Mouse (Mus musculus) A20 (cell line): ENCODE measurements around the gene Bex6.

Experiments used
- DNase-seq: peaks from one replicate; pipeline ENCODE4 v3.0.0-alpha.2; 2011; ENCODE audit warnings: low read depth, low spot score

The Bex6 gene

DNA sequence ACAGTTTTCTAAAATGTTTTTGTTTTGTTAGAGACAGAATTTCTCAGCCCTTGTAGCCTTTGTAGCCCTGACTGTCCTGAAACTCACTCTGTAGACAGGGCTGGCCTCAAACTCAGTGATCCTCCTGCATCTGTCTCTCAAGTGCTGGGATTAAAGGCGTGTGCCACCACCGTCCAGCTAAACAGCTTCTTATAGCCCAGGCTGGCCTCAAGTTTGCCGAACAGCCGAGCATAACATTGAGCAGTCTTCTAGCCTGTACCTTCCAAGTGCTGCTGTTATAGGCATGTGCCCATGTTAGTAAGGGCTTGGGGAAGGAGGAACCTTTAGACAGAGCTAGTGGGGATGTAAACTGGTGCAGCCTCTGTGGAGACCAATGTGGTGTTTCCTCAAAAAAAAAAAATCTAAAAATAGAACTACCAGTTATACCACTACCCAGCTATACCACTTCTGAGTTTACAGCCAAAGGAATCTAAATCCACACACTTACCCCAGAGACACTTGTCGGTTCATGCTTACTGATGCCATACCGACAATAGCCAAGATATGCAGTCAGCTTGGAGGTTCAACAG lies at the start of gene Bex6:
Gene Bex6 (plus strand): TSS at position 491 of the 569 bp plus-strand sequence.
- no peak for DNase-seq

DNA sequence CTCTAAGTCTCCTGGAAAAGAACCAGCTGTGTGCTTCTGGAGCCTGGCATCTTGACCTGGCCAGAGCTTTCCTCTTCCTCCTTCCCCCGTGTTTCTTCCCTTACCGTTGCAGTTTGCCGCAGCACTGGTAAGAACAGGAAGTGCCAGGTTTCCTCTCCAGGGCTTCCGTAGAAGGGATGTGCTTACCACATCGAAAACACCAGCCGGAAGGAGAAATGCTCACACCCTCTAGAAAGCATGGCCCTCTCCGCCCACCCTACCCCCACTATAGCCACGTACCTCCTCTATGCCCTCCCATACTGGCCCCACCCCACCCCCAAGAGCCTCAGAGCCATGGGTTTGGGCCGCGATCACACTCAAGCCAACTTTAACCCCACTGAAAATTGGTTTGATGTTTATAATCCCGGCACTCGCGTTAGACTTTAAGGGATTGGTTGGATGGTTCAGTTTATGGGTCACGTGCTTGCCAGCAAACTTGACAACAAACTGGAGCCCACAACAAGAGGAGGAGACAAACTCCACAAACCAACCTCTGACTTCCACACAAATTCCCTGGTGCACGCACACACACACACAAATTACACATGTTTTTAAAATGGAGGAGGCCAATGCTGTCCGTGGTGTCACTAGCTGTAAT lies 49.3 kb upstream of the Bex6 start:
- no peak for DNase-seq

DNA sequence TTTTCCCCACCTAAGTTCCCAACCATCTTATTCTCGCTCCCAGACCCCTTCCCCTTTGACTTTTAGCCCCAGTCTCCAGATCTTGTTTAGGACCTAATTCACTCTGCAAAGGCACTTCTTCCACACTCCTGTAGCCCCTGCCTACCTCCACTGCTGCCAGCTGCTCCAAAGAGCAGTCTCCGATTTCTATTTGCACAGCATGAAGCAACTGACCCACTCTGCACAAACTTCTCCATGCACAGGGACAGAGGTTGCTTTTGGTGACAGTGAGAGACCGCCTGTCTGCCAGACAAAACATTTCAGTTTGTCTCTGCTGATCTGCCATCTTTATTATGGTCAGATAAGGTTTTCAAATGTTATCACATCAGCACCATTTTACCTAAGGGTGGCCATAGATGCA lies 46.5 kb upstream of the Bex6 start:
- DNase-seq: no peak

DNA sequence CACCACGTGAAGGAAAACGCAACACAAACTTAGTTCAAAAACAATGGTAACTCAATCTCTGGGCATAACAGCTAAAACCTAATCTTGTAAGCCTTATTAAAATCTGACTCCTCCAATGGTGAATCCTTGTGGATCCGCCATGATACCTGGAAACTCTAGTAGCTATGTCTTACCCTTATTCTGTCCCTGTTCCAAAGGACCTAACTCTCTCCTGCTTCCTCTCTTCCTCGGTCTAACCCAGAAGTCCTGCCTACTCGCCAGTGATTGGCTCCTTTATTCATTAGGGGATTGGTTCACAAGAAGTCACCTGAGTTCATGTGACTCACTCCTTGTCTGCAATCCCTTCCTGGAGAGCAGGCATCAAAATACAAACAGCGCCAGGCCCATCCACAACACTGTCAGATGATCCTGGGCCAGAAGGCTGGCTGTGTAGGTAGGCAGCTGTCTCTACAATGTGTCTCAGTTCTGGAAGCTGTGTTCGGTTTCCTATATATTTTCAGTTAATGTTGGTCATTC lies 43.7 kb upstream of the Bex6 start:
- DNase-seq: no peak

DNA sequence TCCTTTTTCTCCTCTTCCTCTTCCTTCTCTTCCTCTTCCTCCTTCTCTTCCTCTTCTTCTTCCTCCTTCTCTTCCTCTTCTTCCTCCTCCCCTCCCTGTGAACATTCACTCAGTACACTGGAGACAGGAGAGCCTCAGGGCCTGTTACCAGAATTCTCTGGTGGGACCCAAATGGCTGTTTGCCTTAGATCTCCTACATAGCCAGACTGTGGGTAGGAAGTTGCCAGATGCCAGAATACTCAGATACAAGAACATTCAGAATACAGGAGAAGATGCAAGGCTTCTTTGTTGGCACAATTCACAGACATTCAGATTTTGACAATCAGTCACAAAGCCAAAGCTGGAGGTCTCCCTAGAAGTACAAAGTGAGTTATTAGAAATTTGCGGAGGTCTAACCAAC lies 40.7 kb upstream of the Bex6 start:
- no peak for DNase-seq

DNA sequence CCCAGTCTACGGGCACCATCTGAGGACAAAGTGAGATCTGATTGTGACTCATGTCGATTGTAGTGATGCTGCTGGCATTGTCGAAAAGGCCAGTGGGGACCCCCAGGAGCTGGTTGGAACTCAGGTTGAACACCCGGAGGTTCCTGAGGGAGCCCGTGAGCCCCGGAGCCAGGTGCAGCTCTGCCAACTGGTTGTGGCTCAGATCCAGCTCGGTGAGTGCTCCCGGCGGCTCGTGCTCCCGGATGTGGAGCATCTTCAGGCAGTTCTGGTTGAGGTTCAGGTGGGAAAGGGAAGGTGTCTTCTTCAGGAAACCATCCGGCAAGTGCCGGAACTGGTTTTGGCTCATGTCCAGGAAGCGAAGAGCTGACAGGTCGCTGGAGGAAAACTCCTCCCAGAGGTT lies 35.9 kb upstream of the Bex6 start:
- no peak for DNase-seq

DNA sequence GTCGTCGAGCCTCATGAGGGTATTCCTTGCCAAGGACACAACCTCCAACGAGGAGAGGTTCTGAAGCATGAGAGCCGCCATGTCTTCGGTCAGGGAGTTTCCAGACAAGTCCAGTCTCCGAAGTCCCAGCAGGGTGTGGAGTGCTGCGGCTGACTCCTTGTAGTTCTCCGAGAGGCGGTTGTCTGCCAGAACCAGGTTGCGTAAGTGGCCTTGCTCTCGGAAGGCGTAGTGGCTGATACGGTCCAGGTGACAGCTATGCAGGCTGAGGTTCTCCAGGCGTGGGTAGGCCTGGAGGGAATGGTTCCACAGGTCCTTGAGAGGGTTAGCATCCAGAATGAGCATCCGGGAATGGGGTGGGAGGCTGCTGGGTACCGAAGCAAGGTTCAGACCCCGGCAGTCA lies 35.0 kb upstream of the Bex6 start:
- no peak for DNase-seq

DNA sequence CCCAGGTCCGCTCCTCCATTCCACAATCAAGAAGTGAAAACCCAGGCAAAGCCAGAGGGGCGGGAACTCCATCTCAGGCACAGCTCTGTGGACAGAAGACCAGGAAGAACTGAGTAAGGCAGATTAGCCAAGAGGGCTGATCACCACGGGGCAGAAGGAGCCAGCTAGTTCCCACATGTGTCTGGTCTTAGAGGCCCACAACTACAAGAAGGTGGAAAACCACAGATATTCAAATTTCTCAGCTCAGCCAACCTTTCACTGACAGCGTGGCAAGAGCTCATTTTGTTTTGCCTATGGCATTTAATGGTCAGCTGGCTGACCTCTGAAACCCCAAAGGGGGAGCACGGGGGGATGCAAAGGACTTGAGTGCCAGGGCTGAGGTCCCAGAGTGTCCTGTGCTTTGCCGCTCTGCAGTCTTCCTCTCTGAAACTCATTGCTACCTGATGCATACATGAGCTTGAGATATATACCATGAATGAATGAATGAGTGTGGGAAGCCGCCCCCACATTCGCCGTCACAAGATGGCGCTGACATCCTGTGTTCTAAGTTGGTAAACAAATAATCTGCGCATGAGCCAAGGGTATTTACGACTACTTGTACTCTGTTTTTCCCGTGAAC lies 31.9 kb upstream of the Bex6 start:
- no peak for DNase-seq

DNA sequence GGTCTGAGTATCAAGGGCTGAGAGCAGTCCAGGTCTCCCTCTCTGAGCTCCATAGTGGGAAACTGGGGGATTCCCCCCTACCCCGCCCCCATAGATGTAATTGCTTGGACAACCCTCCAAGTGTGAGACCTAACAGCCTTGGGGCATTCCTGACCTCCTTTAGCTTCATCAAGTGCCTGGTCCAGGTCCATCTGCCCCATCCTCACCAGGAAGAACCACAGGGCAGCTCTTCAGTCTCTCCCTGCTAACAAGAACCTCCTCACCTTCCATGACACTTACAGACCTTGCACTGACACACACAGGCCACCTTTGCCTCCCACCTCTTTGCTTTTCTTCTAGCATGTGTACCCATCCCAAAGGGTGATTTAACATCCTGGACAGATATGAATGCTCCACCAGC lies 25.6 kb upstream of the Bex6 start:
- DNase-seq: no peak

DNA sequence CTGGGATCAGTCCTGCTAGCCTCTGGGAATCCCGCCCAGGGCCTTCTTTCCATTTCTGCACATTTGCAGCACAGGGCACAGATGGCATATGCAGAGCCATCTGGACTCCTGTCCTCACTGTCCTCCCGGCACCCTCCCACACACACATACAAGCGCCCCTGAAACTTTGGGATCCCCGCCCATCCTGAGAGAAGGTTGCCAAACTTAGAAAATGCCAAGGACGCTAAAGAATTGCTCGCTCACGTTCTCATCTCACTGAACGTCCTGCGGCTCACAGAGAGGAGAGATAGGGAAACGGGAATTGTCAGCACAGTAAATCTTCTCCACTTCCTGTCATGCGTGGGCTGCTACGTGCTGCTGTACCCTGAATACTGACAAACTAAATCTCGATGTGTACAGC lies 25.2 kb upstream of the Bex6 start:
- no peak for DNase-seq

DNA sequence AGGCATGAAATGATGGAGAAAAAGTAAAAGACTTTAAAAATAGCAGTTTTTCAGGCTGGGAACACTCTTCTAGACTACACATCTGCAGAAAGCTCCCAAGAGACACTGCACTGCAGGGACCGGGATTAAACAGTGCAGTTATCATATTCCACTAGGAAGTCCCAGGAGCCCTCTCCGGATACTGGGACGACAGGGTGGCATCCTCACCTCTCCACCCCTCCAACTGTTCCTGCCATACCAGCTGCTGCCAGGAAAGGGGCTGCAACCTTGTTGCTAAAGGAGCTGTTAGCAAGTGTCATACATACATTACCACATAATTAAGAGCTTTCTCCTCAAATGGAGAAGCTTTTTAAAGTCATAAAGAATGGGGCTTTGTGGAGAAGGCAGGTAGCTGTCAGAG lies 22.9 kb upstream of the Bex6 start:
- no peak for DNase-seq

DNA sequence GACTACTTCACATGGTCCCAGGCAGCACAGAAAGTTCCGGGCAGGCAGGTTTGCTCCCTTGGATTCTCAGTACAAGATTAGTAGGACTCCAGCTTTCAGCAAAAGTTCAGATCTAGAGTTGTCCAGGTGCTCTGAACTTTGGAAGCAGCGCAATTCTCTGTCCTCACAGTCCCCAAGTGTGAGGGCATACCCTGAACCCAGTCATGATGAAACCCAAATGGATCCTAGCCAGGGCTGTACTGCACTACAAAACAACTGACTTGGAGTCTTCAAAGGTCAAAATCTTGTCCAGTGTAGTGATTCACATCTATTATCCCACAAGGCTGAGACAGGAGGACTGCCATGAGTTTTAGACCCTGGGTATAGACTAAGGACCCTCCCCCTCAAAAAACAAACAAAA lies 22.3 kb upstream of the Bex6 start:
- DNase-seq: no peak

DNA sequence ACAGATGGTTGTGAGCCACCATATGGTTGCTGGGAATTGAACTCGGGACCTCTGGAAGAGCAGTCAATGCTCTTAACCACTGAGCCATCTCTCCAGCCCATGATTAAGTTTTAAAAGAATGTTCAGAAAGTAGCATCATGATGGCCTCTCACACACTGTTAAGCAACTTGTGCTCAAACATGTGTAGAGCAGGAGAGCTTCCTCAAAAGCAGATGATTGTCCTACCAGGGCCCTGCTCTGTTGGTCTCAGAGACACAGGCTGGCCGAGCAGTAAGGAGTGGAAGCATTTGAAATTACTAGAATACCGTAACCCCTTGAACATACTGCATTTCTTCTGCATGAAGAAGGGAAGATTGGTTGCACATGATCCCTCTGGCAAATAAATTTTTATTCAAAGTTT lies 20.7 kb upstream of the Bex6 start:
- no peak for DNase-seq

DNA sequence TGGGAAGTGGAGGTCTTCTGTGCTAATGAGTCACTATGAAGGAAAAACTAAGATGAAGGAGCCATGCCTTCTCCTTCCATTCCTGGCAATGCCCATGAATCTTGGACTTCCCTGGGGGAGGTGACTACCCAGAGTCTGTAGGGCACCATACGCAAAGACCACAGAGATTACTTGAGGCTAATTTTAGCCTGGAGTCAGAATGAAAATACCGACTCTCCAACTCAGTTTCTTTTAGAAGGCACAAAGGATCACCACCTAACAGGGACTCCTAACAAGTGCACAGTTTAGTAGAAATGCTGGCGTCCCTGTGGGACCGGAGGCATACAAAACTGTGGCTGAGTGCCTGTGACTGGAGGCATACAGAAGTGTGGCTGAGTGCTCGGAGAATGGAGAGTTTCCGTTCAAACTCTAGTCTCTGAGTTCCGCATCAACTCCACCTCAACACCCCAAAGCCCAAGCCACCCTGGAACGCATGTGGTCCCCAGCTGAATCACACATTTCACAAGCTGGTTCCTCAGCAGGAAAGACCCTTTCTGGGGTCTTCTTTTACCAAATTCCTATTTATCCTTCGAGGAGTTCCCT lies 18.8 kb upstream of the Bex6 start:
- no peak for DNase-seq

DNA sequence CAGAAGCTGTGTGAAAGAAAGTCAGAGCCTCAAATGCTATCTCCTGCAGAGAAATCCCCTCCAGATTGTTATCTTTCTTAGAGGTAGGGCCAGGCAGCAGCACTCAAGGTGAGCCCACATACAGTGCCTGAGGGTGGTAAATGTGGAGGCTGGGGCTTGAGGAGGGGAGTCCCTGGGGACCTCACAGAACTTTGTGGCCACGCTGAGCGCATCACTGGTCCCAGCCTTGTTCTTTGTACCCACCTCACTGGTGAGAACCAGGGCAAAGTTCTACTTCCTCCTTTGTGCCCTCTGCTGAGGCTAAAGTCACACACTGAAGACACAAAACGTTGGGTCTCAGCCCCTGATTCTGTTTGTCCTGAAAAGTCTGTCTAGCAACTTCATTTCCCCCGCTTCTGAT lies 16.2 kb upstream of the Bex6 start:
- peak; percentile 93 for DNase-seq

DNA sequence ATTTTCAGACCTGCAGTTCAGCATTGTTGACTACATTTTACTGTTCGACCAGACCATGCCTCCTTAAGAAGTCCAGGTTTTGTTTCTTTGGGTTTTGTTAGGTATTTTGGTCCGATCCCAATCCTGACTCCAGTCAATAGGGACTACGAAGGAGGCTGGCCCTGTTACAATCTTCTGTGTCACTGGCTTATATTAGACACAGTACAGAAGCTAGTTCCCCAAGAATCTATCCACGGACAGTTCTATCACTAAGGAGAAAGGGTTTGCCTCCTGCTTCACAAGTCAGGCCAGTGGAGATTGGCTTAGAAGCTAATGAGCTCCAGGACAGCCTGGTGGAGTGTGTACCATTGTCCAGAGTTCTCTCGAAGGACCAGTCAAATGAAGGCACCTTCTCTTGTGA lies 15.7 kb upstream of the Bex6 start:
- no peak for DNase-seq

DNA sequence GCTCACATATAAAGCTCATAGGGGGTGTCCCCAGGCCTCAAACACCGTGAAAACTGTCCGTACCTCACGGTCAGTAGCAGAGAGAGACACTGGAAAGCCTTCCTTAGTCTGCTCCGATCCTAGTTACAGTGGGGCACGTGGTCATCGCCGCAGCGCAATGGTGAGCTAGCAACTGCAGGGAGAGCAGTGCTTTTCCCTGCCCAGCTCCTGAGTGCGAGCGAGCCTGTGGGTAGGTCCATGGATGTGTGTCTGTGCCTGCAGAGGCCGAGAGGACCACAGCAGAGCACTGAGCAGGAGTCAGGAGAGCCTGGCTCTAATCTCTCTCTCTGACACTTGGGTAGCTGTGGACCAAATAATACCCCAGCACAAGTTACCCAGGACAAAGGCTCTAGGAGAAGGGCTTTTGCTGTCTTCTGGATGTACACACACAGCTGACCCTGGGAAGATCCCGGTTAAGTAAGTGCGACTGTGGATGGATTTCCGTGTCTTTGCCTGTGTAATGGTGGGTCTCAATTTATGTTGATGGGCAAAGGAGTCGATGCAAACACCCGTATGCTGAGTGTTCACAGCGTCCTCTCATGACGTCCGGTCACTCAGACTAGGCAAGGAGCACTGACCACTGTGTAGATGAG lies 15.1 kb upstream of the Bex6 start:
- peak; percentile 66 for DNase-seq

DNA sequence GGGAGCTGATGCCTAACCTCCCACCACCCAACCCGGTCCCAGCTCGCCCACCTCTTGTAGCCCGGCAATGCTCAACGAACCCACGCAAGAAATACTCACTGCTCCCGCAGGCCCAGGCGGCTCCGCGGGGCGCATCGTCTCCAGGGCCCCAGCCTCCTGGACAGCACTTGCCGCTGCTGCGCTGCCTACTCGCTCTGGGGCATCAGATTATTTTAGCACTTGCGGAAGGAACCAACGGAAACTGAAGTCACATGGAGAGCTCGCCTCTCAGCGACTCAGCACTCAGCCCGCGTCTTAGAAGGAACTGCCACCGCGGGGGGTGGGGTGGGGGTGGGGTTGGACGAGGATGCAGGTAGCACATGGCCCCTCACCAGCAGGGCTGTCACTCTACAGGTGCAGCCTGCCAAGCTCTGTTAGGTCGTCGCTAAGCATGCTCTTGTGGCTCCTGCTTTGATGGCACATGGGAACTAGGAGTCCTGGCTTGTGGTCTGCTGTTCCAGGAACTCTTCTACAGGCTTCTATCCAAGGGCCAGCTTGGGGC lies 14.3 kb upstream of the Bex6 start, which contains the start of gene Nrros:
Gene Nrros (minus strand): TSS at position 314 of the 541 bp plus-strand sequence.
- peak; percentile 91 for DNase-seq

DNA sequence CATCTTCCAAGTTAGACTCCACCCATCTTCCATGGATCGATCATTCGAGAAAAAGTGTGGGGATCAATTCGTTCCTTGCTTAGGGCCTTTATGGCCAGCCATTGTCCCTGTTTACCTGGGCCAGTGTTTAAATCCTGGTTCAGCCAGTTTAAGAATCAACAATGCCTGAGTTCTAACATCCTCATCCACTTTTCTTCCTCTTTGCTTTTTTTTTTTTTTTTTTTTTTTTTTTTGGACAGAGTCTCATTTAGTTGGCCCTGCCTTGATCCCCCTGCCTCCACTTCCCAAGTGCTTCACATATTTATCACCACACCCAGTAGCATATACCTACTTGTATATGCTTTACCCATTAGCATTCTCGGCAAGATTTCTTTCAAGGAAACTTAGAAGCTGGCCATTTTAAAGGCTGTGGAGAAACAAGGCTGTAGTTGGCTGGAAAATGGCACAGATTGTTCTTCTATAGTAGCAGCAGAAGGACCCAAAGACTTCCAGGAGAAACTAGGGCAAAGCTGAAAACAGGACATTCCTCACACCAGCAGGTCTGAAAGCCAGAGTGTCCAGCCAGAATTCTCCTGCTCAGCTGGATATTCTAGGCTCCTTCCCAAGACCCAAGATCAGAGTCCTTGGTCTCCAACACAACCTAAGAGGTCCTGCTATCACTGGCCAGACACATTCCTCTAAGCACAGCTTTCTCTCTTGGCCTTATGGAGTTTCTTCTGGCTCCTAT lies 11.6 kb upstream of the Bex6 start:
- DNase-seq: no peak

DNA sequence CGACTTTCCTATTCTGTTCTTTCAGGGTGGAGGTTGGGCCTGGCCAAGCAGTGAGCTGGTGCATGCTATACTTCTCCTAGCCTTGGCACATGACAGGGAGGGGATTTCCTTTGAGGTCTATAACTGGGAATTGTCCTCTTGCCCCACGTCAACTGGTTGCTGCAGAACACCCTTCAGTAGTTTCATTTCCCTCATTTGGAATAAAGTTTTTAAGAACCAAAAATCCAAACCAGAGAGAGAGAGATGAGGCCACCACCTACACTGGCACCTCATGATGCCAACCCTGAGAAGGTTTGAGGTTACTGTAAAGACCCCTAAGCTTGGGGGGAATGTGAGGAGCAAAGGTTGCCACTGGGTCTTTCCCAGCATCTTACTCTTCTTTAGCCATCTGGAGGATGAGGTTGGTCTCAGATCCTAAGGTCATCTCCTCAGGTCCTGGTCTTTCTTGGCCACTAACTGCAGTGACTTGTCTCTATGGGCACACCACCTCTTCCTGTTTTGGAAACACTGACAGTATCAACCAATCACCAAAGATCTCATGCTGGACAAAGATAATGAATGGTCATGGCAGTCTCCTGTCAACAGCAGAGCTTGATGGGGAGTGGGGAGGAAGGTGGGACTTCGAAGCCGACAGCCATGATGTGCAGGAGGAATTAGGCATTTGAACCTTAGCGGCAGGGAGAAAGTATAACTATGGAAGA lies 8.4 kb upstream of the Bex6 start:
- peak; percentile 40 for DNase-seq

DNA sequence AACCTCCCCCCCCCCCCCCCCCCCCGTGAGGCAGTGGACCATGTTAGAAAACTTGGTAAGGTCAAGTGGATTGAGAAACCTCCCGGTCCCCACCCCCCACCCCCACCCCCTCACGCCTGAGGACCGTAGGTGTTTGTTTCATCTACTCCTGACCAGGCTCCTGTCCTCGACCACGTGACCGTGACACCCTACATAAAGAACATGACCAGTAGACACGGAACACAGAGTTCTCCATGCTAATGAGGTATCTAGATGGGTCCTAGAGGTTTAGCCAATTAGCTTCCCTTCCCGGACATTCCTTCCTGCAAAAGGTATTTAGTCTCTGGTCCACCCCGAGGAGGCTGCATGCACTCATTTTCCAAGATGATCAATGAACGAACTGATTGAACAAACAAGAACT lies 6.2 kb upstream of the Bex6 start:
- peak; percentile 16 for DNase-seq
